Mouse (Mus musculus): ENCODE measurements around the gene Gm20825.
"Not testable (repeated sequence)": the region's sequence is repeated elsewhere in the genome, so short reads cannot be mapped to it uniquely, and the experiment has no call there.

Gm20825 gene

GRCm38 (mm10) chrY:8071407-8071806 is at the start of gene Gm20825:
Gene Gm20825, minus strand, starts transcription at chrY:8071507.
- DNase-seq: not testable (repeated sequence)
